Mouse (Mus musculus): ENCODE data around the gene Inca1. TPM values are rescaled to one million over a fixed set of nuclear protein-coding genes. Genes with fewer than 3 reads are reported as not detected.

Gene Inca1
- polyA plus RNA-seq, 1 experiment from 2014 or later = 1.5 TPM

GRCm38 (mm10) chr11:70652029-70652883 lies 47.7 kb downstream of the Inca1 start:
- Histone ChIP-seq H3K4me3 (ENCODE audit: low read length) (peak overlapping the region; percentile 100), H3K9ac (ENCODE audit: low read length) (peak overlapping the region; percentile 100), H3K9me3 (ENCODE audit: control insufficient read depth, low read length) (no peaks in the 10 kb centered on the region), H3K4me1 (replicated peaks; ENCODE audit: control insufficient read depth, insufficient read depth, low read length) (peaks cover 56% of the 10 kb centered on the region), H3K27ac (ENCODE audit: low read length) (peak overlapping the region; percentile 99; the same call in 1 of the 2 replicates), H3K36me3 (ENCODE audit: control insufficient read depth, insufficient read depth, low read length) (peaks cover 35% of the 10 kb centered on the region), H3K4me2 (ENCODE audit: low read depth, low read length) (peak overlapping the region; percentile 73), H3K27me3 (ENCODE audit: control insufficient read depth, insufficient read depth, low read depth, low read length) (no peaks in the 10 kb centered on the region)
- WGBS = 43% methylated on average over 12 of the region's 12 CpGs
- no peak for ATAC-seq (ENCODE audit: low read depth)

GRCm38 (mm10) chr11:70651391-70651790 lies 48.6 kb downstream of the Inca1 start:
- H3K36me3 ChIP-seq (ENCODE audit: control insufficient read depth, insufficient read depth, low read length) = peaks cover 35% of the 10 kb centered on the region
- H3K27me3 ChIP-seq (ENCODE audit: control insufficient read depth, insufficient read depth, low read depth, low read length) = no peaks in the 10 kb centered on the region
- no peak for ATAC-seq (ENCODE audit: low read depth)
- no peak overlapping the region; the same call in 1 of the 2 replicates for H3K27ac ChIP-seq (ENCODE audit: low read length)
- peak overlapping the region; percentile 20; the same call in 1 of the 2 replicates for H3K4me2 ChIP-seq (ENCODE audit: low read depth, low read length)
- H3K4me3 ChIP-seq (ENCODE audit: low read length) = 0 out of 2 replicates have a peak overlapping the region, but pooled peaks have one; percentile 10
- H3K9me3 ChIP-seq (ENCODE audit: control insufficient read depth, low read length) = no peaks in the 10 kb centered on the region
- 52% methylated on average over 2 of the region's 2 CpGs for WGBS
- H3K9ac ChIP-seq (ENCODE audit: low read length) = peak overlapping the region; percentile 41; the same call in 1 of the 2 replicates
- peaks cover 47% of the 10 kb centered on the region for H3K4me1 ChIP-seq (replicated peaks; ENCODE audit: control insufficient read depth, insufficient read depth, low read length)

GRCm38 (mm10) chr11:70650322-70651175 lies 49.4 kb downstream of the Inca1 start:
- peak overlapping the region; percentile 22; the same call in 1 of the 2 replicates for H3K9ac ChIP-seq (ENCODE audit: low read length)
- no peak for ATAC-seq (ENCODE audit: low read depth)
- peaks cover 47% of the 10 kb centered on the region for H3K4me1 ChIP-seq (replicated peaks; ENCODE audit: control insufficient read depth, insufficient read depth, low read length)
- H3K36me3 ChIP-seq (ENCODE audit: control insufficient read depth, insufficient read depth, low read length) = peaks cover 35% of the 10 kb centered on the region
- no peaks in the 10 kb centered on the region for H3K9me3 ChIP-seq (ENCODE audit: control insufficient read depth, low read length)
- no peaks in the 10 kb centered on the region for H3K27me3 ChIP-seq (ENCODE audit: control insufficient read depth, insufficient read depth, low read depth, low read length)
- 0 out of 2 replicates have a peak overlapping the region, but pooled peaks have one; percentile 2 for H3K4me3 ChIP-seq (ENCODE audit: low read length)
- H3K27ac ChIP-seq (ENCODE audit: low read length) = peak overlapping the region; percentile 14
- H3K4me2 ChIP-seq (ENCODE audit: low read depth, low read length) = peak overlapping the region; percentile 9; the same call in 1 of the 2 replicates
- WGBS = 61% methylated on average over 12 of the region's 12 CpGs

GRCm38 (mm10) chr11:70649185-70649734 lies 50.7 kb downstream of the Inca1 start:
- Histone ChIP-seq H3K4me1 (replicated peaks; ENCODE audit: control insufficient read depth, insufficient read depth, low read length) (peaks cover 49% of the 10 kb centered on the region), H3K4me3 (ENCODE audit: low read length) (peak overlapping the region; percentile 91; the same call in 1 of the 2 replicates), H3K27me3 (ENCODE audit: control insufficient read depth, insufficient read depth, low read depth, low read length) (no peaks in the 10 kb centered on the region), H3K36me3 (ENCODE audit: control insufficient read depth, insufficient read depth, low read length) (peaks cover 42% of the 10 kb centered on the region), H3K27ac (ENCODE audit: low read length) (no peak overlapping the region), H3K4me2 (ENCODE audit: low read depth, low read length) (0 out of 2 replicates have a peak overlapping the region, but pooled peaks have one; percentile 94), H3K9ac (ENCODE audit: low read length) (no peak overlapping the region), H3K9me3 (ENCODE audit: control insufficient read depth, low read length) (no peaks in the 10 kb centered on the region)
- no peak for ATAC-seq (ENCODE audit: low read depth)
- 77% methylated on average over 8 of the region's 8 CpGs for WGBS

- peaks cover 44% of the 10 kb centered on the region for H3K36me3 ChIP-seq (ENCODE audit: control insufficient read depth, insufficient read depth, low read length)
These were observed 51.4 kb downstream of the Inca1 start for GRCm38 (mm10) chr11:70648512-70648911.

GRCm38 (mm10) chr11:70647716-70648420 lies 52.1 kb downstream of the Inca1 start:
- H3K4me2 ChIP-seq (ENCODE audit: low read depth, low read length) = peak overlapping the region; percentile 94
- peak overlapping the region; percentile 95 for H3K9ac ChIP-seq (ENCODE audit: low read length)
- peak overlapping the region; percentile 99 for H3K27ac ChIP-seq (ENCODE audit: low read length)
- no peaks in the 10 kb centered on the region for H3K9me3 ChIP-seq (ENCODE audit: control insufficient read depth, low read length)
- H3K27me3 ChIP-seq (ENCODE audit: control insufficient read depth, insufficient read depth, low read depth, low read length) = no peaks in the 10 kb centered on the region
- H3K4me3 ChIP-seq (ENCODE audit: low read length) = peak overlapping the region; percentile 91
- WGBS = 3% methylated on average over 28 of the region's 28 CpGs
- H3K36me3 ChIP-seq (ENCODE audit: control insufficient read depth, insufficient read depth, low read length) = peaks cover 46% of the 10 kb centered on the region
- peaks cover 49% of the 10 kb centered on the region for H3K4me1 ChIP-seq (replicated peaks; ENCODE audit: control insufficient read depth, insufficient read depth, low read length)
- peak; percentile 16 for ATAC-seq (ENCODE audit: low read depth)

More at GRCm38 (mm10) chr11:70648512-70648911, 51.4 kb downstream of the Inca1 start:
- 71% methylated on average over 4 of the region's 4 CpGs for WGBS
- no peaks in the 10 kb centered on the region for H3K27me3 ChIP-seq (ENCODE audit: control insufficient read depth, insufficient read depth, low read depth, low read length)
- peaks cover 49% of the 10 kb centered on the region for H3K4me1 ChIP-seq (replicated peaks; ENCODE audit: control insufficient read depth, insufficient read depth, low read length)
- no peak for ATAC-seq (ENCODE audit: low read depth)
- H3K9ac ChIP-seq (ENCODE audit: low read length) = peak overlapping the region; percentile 95
- no peak overlapping the region for H3K27ac ChIP-seq (ENCODE audit: low read length)
- peak overlapping the region; percentile 94 for H3K4me2 ChIP-seq (ENCODE audit: low read depth, low read length)
- peak overlapping the region; percentile 91 for H3K4me3 ChIP-seq (ENCODE audit: low read length)
- H3K9me3 ChIP-seq (ENCODE audit: control insufficient read depth, low read length) = no peaks in the 10 kb centered on the region

- Histone ChIP-seq H3K4me1 (replicated peaks; ENCODE audit: control insufficient read depth, insufficient read depth, low read length) (peaks cover 40% of the 10 kb centered on the region), H3K27ac (ENCODE audit: low read length) (peak within 1 kb of the TSS; percentile 99), H3K36me3 (ENCODE audit: control insufficient read depth, insufficient read depth, low read length) (peaks cover 41% of the 10 kb centered on the region), H3K9ac (ENCODE audit: low read length) (peak within 1 kb of the TSS; percentile 96), H3K4me2 (ENCODE audit: low read depth, low read length) (peak within 1 kb of the TSS; percentile 94), H3K27me3 (ENCODE audit: control insufficient read depth, insufficient read depth, low read depth, low read length) (no peaks in the 10 kb centered on the region), H3K4me3 (ENCODE audit: low read length) (peak within 1 kb of the TSS; percentile 91), H3K9me3 (ENCODE audit: control insufficient read depth, low read length) (no peaks in the 10 kb centered on the region)
- peak; percentile 91 for ATAC-seq (ENCODE audit: low read depth)
- WGBS = under 1% methylated on average over 63 of the region's 63 CpGs
These were observed 53.0 kb downstream of the Inca1 start, which contains the start of the genes Rnf167 and Slc25a11 for GRCm38 (mm10) chr11:70646691-70647650. TSS of gene Rnf167 (plus strand) at chr11:70647235. TSS of gene Slc25a11 (minus strand) at chr11:70647479.

All from lung, embryonic 16.5 days (tissue).